Mouse (Mus musculus) ES-E14 (cell line): ENCODE data around the gene U2af1.

Experiments
- MAFK ChIP-seq: IDR thresholded peaks from 2 replicates; pipeline ENCODE4 v1.6.1; 2014; ENCODE audit warnings: mild to moderate bottlenecking, low read depth, low read length, inconsistent platforms; ENCODE audit not compliant: insufficient read depth
- ZC3H11A ChIP-seq: IDR thresholded peaks from 2 replicates; pipeline ENCODE4 v1.6.1; 2012; ENCODE audit warnings: low read depth, mild to moderate bottlenecking, inconsistent platforms, low read length, borderline replicate concordance
- ZNF384 ChIP-seq: IDR thresholded peaks from 2 replicates; pipeline ENCODE4 v1.6.1; 2012; ENCODE audit warnings: low read depth, low read length, inconsistent platforms

DNA sequence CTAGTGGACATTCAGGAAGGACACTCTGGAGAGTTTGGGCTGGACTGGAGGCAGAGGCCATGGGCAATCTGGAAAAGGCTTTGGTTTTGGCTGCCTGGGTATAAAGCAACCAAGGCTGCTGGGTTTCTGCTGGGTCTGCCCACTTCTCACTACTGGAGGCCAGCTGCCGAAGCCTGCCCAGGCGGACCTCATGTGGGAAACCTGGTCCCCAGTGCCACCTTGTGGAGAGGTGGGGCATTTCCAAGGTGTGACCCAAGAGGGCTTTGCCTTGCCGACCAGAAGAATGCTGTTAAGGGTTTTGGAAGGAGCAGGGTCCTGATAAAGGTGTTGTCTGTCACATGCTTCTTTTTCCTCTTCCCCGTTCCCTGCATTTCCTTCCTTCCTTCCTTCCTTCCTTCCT, 6.1 kb upstream of the U2af1 start:
- TF ChIP-seq MAFK (no peak), ZC3H11A (peak; percentile 91), ZNF384 (no peak; the same call in 1 of the 2 replicates)
